Mouse (Mus musculus) skeletal muscle tissue, adult 2 months (tissue): ENCODE data around the gene Itpr1.

ENCODE experiments used
- DNase-seq: peaks from one replicate; pipeline ENCODE4 v3.0.0-alpha.2; 2012; ENCODE audit warnings: low read depth, low spot score

The Itpr1 gene

DNA sequence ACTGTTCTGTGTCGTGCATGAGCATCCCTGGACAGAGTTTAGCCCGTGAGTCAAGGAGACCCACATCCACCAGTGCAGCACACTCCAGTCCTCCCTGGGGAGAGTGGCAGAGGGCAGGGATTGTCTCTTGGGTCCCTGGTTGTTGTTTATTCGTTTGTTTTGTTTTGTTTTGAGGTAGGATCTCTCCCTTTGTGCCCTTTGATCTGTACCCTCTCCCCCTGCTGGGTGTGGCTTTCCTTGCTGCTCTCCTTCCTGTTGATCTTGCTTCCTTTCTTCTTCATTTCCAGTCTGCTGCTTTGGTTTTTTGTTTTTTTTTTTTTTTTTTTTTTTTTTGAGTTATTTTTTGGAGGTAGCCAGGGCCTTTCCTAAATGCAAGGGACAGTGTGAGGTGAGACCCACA lies 299.2 kb downstream of the Itpr1 start:
- no peak for DNase-seq

DNA sequence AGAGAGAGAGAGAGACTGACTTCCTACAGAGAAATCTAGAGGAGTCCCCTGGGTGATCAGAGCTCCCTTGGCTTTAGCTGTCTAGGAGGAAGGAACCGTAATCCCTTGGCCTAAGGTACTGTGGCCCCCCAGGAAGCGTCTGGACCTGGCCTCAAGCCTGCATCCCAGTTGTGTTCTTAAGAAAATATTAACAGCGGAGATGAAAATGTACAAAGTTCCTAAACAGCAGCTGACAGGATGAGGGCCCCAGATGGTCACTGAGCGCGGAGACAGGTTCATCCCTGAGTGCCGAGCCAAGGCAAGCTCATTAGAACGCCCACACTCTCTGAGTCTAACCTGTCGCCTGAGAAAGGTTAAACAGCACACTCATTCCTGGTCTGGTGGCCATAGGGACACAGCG lies 300.1 kb downstream of the Itpr1 start:
- DNase-seq: no peak

DNA sequence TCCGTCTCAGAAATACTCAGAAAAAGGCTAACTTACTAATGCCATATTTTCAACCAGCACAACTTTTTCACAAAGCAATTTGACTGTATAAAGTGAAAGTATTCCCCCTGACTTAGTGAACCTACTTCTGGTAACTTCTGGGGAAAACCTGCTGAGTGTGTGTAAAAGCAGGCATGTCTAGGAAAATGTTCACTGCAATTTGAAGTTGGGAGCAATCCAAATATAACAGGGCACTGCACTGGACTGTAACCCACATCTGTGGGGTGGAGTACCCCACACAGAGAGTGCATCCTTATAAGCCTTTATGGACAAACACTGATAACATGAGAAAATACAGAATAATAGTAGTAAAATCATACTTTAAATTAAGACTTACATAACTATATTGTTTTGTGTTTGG lies 303.4 kb downstream of the Itpr1 start:
- no peak for DNase-seq

DNA sequence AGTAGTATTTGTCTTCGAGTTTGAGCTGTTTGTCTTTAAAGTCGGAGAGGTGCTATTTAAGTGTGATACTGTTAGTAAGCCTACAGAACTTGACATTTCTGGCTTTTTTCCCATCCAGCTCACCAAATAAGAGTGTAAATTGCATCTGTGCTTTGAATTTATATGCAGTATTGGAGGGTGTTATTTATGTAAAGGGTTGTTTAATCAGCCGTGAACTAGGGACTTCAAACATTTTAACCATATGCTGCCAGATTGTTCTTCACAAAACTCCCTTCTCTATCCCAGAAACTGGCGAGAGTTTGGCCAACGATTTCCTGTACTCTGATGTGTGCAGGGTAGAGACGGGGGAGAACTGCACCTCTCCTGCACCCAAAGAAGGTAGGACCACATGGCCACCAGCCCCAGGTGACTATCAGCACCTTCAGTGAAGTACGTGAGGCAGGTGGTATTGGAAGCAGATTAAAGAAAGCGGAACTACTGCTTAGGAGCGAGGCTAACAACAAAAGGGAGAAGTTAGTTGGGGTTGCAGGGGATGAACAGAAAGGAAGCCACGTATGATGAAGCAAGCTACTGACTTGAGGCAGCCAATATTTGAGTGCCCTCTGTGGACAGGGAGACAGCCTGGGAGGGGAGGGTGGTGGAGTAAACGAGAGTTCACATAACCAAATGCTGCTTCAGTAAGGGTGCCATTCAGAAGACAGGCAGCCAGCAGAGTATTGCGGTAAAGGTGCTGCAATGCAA lies 304.5 kb downstream of the Itpr1 start:
- no peak for DNase-seq

DNA sequence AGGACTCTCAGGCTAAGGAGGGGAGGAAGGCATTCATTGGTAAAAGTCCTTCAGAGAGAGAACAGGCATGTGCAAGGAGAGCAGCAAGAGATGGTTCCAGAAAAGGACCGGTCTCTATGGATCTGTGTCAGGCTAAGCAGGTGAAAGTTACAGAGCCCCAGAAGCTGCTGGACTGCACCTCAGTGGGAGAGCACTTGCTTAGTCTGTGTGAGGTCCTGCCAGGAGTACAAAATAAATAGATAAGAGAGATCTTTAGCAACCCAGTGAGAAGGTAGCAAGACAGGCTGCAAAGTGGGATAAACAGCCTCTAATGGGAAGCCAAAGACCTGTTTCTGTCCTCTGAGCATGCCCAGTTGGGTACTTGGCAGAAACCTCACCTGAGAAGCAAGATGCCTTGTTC lies 305.1 kb downstream of the Itpr1 start:
- no peak for DNase-seq

DNA sequence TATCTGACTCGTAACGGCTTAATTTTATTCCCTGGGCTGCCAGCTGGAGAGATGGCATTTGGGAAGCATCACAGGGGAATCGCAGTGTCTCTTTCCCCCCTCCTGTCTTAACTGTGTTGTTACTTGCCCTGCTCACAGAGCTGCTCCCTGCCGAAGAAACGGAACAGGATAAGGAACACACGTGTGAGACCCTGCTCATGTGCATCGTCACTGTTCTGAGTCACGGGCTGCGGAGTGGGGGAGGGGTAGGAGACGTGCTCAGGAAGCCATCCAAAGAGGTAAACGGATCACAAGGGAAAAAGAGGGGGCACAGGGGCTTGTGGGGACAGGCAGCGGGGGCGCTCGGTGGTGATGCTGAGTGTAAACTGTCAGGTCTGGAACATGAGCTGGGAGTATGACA lies 305.7 kb downstream of the Itpr1 start:
- no peak for DNase-seq

DNA sequence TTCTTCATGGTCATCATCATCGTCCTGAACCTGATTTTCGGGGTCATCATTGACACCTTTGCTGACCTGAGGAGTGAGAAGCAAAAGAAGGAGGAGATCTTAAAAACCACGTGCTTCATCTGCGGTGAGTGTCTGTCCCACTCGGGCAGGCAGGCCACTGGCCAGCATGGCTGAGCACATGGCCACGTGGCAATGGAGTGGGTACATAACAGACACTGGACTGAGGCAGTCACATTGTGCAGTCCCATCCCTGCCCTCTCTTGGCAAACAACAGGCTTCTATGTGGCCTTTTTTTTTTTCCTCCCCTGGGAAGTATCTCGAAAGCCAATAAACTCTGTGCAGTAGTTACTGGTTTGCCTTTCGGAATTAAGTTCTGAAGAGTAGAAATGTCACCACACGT lies 306.4 kb downstream of the Itpr1 start:
- no peak for DNase-seq

DNA sequence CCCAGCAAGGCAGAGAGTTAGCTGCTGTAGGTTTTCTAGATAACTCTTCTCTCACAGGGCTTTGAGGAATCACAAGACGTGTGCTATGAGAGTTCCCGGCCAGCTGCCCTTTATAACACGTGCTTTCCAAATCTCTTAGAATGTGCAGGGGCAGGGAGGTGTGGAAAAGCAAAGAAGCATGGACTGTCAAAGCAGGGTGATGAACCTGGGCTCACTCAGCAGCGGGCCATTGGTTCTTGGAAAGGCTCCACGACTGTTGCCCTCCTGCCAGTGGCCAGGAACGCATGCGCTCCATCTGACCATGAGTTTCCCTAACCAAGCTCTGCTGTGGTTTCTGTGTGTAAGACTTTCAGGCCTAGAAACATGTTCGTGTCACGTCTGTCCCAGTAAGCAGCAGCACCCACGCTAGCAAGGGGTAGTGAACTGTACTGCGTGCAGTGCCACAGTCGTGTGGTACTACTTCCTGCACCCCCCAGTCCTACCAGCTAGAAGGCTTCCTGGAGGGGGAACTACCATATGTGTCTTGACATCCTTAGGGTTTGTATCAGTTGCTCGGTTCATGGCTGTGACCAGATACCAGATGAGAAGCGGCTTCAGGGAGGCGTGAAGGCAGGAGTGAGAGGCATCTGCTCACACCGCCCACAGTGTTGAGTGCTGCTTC lies 311.2 kb downstream of the Itpr1 start:
- no peak for DNase-seq

DNA sequence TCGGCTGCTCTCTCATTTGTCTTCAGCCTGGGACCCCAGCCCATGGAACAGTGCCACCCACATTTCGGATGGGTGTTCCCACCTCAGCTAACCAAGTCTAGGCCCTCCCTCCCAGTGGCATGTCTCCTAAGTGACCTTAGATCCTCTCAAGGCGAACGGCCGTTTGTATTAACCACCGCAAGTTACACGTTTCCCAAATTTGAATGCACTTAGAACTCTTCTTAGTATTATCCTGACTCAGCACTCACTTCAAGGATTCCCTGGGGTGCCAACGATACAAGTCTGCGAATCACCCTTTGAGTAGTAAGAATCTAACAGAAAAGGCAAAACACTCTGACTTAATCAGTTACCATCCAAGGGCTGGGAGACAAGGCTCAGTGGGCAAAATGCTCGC lies 311.7 kb downstream of the Itpr1 start:
- no peak for DNase-seq

DNA sequence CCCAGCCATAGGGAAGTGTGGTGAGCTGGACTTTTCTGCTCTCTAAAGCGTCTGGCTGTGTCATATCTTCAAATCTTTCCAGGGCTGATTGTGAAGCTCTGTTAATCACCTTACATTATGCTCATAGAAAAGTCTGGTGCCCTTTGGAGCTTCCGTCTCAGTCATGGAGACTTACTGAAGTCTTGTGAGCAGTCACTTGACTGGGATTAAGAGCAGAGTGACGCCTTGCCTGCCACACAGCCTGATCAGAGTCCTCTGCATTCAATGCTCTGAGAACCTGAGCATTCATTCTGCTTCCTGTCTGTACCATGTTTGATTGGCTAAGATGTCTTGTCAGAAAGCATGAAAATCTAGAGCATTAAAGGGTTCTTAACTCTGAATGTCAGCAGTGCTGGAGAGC lies 314.7 kb downstream of the Itpr1 start:
- DNase-seq: no peak

DNA sequence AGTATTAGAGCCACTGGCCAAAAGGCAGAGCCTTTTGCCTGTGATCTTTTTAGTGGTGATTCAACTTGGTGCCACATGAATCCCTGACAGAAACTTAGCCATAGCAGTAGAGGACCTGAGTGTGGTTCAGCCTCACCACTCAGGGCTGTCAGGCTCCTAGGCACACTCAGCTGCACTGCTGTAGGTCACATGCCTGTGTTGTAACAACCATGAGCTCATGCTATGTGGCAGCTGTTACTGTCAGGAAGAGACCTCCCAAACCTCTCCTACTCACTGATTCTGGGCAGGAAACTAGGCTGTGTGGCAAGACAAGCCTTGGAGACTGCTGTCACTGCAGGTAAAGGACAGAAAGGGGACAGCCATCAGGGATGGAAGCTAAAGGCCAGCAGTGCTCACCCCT lies 315.1 kb downstream of the Itpr1 start:
- DNase-seq: peak; percentile 52

DNA sequence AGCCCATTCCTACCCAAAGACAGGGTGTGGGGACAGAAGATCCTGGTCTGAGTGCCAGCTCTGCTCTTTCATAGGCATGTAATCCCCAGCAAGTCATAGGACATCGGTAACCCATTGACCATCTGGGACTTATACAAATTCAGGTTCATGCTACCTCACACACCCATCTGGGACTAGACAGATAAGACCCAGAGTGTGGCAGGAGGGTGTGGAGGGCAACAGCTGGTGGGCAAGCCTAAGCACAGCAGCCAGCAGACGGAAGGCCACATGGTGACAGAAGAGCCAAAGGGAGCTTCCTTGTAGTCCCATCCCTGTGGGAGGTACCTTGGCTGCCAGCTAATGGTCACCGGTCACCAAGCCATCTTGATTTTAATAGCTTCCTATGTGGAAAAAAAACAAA lies 316.3 kb downstream of the Itpr1 start:
- no peak for DNase-seq

DNA sequence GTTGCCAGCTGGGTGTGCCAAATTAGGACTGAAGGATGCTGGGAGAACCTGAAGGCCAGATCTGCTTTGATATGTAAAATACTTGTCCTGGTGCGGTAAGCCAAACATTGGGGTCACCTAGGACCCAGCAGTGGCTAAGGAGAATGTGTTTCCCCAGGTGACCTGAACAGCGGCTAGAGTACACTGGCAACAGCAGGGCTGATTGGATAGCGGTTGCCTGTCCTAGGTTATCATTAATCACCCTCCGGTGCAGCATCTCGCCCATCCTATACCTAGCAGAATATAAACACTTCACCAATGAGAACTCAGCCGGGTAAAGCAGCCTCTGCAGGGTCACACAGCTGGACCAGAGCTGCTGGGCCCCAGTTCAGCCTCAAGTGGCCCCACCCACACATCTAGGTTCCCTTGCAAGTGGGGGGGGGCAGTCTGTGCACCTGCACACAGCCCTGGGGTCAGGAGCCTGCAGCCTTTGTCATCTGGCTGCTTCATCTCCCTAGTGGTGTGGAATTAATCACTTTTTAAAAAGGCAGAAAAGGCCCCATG lies 318.0 kb downstream of the Itpr1 start:
- DNase-seq: no peak

DNA sequence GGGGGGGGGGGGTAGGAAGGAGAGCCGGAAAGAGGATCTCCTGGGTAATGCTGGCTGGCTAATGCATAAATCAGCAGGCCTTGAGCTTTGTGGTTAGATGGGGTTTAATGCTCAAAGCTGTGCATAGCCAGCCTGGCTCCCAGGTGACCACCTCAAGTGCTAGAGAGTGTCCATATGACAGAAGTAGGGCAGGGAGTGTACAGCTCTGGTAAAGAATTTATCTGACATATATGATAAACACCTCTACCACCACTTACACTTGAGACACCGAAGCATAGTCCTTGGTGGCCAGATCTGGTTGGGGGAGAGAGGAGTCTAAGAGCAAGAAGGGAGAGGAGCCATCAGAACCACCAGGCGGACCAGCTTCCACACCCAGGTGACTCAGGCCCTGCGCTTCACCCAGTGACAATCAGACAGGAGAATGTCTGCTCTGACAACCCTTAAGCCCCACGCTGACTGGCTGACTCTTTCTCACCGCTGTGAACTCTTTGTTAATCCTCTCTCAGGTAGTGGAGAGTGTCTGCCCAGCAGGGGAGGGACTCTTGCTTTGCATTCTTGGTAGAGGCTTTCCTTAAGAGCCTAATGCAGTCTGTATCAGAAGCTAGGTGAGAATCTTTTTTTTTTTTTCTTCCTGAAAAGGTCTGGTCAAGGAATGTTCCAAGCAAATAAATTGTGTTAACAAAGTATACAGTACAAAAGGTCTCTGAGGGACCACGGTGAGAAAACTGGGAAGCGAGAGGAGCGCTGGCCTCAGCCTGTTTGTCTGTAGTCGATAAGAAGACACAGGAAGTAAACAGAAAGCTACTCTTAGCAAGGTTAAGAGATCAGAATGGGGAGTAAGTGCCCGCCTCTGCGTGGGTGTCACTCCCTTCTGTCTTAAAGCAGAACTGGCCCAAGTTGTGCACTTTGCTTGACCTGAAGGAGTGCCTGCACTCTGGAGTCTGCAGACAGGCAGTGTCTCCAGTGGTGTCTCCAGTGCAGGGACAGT lies 318.7 kb downstream of the Itpr1 start:
- DNase-seq: peak; percentile 73

DNA sequence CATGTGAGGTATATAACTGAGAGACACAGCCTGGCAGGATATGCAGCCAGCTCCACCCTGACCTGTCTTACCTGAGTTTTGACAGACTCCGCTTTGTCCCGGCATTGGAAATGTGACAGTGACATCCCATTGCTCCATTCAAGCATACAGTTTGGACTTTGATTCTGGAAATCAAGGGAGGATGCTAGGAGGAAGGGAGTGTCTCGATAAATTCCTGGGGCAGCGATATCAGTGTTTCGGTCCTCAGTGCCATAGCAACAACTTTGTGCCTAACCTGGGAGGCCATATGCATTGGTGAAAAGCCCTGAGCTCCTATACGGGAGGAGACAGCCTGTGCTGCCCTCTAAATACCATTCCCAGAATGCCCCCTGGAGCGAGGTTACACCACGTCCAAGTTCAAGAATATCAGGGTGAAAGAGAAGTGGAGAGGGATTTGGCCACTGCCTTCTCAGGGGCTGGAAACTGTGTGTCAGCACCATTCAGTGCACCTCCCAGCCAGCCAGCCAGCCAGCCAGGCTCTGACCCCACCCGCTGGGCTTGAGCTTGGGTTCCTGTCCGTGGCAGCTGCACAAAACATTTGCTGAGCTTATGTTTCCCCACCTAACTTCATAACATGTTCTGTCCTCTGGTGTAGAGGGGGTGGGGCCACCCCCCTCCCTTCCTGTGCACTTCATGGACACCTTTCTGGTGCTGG lies 319.7 kb downstream of the Itpr1 start:
- peak; percentile 91 for DNase-seq

DNA sequence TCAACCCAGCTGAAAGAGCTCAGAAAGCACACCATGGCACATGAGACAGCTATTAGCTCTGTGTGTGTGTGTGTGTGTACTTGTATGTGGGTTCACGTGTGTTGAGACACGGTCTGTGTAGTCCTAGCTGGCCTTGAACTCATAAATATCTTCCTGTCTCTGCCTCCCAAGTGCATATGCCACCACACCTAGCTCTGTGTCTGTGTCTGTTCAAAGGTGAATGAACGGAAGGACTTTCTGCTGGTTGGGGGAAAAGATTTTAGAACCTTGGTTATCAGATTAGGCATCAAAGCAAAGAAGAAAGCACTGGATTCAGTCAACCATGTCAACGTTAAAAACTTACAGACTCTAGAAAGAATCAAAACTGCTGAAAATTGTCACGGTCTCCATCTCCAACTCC lies 321.2 kb downstream of the Itpr1 start:
- DNase-seq: no peak

DNA sequence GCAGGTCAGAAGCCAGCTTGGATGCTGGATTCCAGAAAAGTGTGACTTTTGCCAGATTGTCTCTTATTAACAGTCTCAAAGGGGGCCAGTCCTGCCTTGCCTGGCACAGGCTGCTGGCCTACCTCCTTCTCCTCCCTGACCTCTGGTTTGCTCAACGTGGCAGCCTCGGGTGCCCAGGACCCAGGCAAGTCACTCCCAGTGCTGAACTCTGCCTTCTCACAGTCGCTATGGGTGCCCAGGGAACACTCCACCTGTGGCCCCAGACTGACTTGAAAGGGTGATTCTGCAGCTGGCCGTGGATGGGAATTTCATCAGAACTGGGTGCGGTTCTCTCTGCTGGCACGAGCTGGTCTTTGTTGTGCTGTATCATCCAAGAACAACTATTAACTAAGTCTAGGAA lies 321.7 kb downstream of the Itpr1 start:
- peak; percentile 73 for DNase-seq

DNA sequence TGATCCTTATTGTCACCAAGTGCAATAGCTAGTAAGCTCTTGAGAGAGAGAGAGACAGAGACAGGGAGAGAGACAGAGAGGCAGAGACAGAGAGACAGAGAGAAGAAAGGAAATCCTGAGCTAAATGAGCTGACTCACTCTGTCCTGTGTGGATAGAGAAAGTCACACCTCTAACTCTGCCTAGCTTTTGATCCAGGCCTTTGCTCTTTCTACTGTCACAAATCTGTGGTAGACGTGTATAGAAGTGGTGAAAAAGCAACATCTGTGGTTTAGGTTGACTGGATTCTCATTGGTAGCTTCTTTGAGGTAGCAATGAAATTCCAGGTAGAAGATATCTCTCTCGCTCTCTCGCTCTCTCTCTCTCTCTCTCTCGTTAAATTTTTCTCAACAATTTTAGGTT lies 322.4 kb downstream of the Itpr1 start:
- DNase-seq: no peak

DNA sequence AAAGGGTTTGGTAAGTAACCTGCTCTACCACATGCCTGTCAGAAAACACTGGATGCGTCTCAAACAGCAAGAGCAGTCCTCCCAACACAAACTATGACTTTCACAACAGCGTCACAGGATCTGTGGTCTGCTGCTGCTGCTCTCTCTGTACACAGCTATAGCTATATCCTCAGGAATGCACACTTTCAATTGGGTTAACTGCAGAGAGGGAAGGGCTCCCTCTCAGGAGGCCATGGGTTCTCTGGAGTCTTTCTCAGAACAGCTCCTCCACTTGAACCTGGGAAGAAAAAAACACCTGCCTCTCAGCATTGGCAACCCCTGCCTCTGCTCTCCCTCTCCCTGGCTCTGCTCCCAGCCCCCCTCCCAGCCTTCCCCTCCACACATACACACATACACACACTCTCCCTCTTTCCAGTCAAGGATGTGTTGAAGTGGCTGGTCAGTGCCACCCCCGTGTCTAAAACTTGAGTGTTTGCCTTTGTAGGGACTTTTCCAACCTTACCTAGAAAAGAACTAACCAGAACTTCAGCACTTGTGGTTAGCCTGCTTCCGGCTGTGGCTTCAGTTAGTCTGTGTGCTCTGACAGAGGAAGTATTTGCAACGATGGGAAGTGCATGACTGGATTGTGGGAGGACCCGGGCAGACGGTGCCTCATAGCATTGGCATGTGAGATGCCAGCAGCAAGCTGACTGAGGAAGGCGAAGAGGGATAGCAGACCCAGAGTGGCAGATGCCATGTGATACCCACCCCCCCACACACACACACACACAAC lies 323.8 kb downstream of the Itpr1 start:
- no peak for DNase-seq

DNA sequence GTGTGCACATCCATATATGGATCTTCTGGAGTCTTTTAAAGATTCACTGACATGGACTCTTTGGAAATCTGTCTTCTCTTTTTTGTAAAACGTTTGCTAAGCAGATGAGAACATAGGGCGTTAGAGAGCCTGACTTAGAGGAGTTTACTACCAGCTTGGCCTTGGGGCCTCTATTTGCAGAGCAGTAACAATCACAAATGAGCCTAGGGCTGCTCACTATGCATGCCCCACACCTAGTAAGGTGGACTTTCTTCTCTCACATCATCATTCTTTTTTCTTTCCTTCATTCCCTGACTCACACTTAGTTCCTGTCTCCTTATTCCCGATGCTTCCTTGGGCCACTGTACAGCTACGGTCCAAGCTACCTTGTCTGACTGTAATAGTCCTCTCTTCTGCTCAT lies 325.5 kb downstream of the Itpr1 start:
- DNase-seq: no peak

DNA sequence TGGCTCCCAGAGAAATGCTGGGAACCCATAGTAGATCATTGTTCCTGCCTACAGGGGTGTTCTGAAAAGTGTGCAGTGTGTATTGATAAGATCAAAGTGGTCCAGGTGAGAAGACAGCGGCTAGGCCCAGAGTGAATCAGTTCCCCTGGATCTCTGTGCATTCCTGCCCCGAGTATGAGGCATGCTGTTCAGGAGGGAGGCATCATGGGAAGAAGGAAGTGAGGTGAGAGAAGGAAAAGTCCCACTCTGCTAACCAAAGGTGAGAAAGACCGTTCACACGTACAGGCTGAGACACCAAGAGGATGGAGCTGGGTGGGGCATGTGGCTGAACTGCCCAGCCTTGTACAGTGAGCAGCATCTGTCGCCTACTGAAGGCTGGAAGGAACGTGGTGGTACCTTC lies 327.5 kb downstream of the Itpr1 start:
- no peak for DNase-seq
